Mouse (Mus musculus): ENCODE data around the gene Plcl2. TPM values are rescaled to one million over a fixed set of nuclear protein-coding genes. Genes with fewer than 3 reads are reported as not detected.

Plcl2 gene
- polyA plus RNA-seq, 1 experiment from 2014 or later, result 9.2 TPM

DNA sequence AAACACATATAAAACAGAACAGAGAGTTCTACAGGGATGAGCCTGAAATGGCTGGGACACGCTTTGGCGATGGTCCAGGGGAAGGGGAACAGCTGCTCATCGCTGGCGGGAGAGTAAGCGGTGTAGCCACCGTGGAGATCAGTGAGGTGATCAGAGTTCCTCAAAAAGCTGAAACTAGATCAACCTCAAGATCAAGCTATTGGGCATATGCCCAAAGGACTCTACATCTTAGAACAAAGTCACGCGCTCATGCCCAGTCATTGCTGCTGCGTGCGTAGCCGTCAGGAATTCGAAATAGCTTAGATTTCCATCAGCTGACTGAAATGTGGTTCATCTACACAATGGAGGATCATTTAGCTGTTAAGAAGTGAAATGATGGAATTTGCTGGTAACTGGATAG lies 65.0 kb downstream of the Plcl2 start:
- no peak overlapping the region for H3K4me2 ChIP-seq (ENCODE audit: low read length)
- no peak overlapping the region for H3K4me3 ChIP-seq (ENCODE audit: low read depth, low read length)
- ATAC-seq, result no peak
- no peaks in the 10 kb centered on the region for H3K9me3 ChIP-seq (replicated peaks; ENCODE audit: control insufficient read depth, low read length, poor library complexity, severe bottlenecking)
- H3K36me3 ChIP-seq (ENCODE audit: control insufficient read depth, insufficient read depth, low read length), result no peaks in the 10 kb centered on the region
- H3K4me1 ChIP-seq (ENCODE audit: control insufficient read depth, insufficient read depth, low read length), result no peaks in the 10 kb centered on the region
- no peak overlapping the region for H3K27ac ChIP-seq (ENCODE audit: low read length)
- H3K27me3 ChIP-seq (ENCODE audit: control insufficient read depth, insufficient read depth, low read depth, low read length), result no peaks in the 10 kb centered on the region
- no peak overlapping the region for H3K9ac ChIP-seq (ENCODE audit: low read depth, low read length)
- 87% methylated on average over 12 of the region's 12 CpGs for WGBS

GRCm38 (mm10) chr17:50580416-50580815 lies 71.2 kb downstream of the Plcl2 start:
- no peak overlapping the region for H3K9ac ChIP-seq (ENCODE audit: low read depth, low read length)
- ATAC-seq, result no peak
- no peak overlapping the region for H3K4me2 ChIP-seq (ENCODE audit: low read length)
- no peaks in the 10 kb centered on the region for H3K27me3 ChIP-seq (ENCODE audit: control insufficient read depth, insufficient read depth, low read depth, low read length)
- H3K4me1 ChIP-seq (ENCODE audit: control insufficient read depth, insufficient read depth, low read length), result no peaks in the 10 kb centered on the region
- 91% methylated on average over 3 of the region's 3 CpGs for WGBS
- H3K9me3 ChIP-seq (replicated peaks; ENCODE audit: control insufficient read depth, low read length, poor library complexity, severe bottlenecking), result no peaks in the 10 kb centered on the region
- H3K27ac ChIP-seq (ENCODE audit: low read length), result no peak overlapping the region
- no peak overlapping the region for H3K4me3 ChIP-seq (ENCODE audit: low read depth, low read length)
- no peaks in the 10 kb centered on the region for H3K36me3 ChIP-seq (ENCODE audit: control insufficient read depth, insufficient read depth, low read length)

GRCm38 (mm10) chr17:50586834-50587233 lies 77.6 kb downstream of the Plcl2 start:
- 90% methylated on average over 5 of the region's 5 CpGs for WGBS

GRCm38 (mm10) chr17:50587941-50588340 lies 78.7 kb downstream of the Plcl2 start:
- no peaks in the 10 kb centered on the region for H3K9me3 ChIP-seq (replicated peaks; ENCODE audit: control insufficient read depth, low read length, poor library complexity, severe bottlenecking)
- ATAC-seq, result no peak
- no peaks in the 10 kb centered on the region for H3K27me3 ChIP-seq (ENCODE audit: control insufficient read depth, insufficient read depth, low read depth, low read length)
- no peak overlapping the region for H3K4me2 ChIP-seq (ENCODE audit: low read length)
- H3K4me1 ChIP-seq (ENCODE audit: control insufficient read depth, insufficient read depth, low read length), result no peaks in the 10 kb centered on the region
- H3K27ac ChIP-seq (ENCODE audit: low read length), result no peak overlapping the region
- no peaks in the 10 kb centered on the region for H3K36me3 ChIP-seq (ENCODE audit: control insufficient read depth, insufficient read depth, low read length)
- H3K4me3 ChIP-seq (ENCODE audit: low read depth, low read length), result no peak overlapping the region
- 78% methylated on average over 3 of the region's 3 CpGs for WGBS
- H3K9ac ChIP-seq (ENCODE audit: low read depth, low read length), result no peak overlapping the region

More at GRCm38 (mm10) chr17:50586834-50587233, 77.6 kb downstream of the Plcl2 start:
- Histone ChIP-seq H3K4me1 (ENCODE audit: control insufficient read depth, insufficient read depth, low read length) (no peaks in the 10 kb centered on the region), H3K9ac (ENCODE audit: low read depth, low read length) (no peak overlapping the region), H3K4me2 (ENCODE audit: low read length) (no peak overlapping the region), H3K4me3 (ENCODE audit: low read depth, low read length) (no peak overlapping the region), H3K36me3 (ENCODE audit: control insufficient read depth, insufficient read depth, low read length) (no peaks in the 10 kb centered on the region), H3K9me3 (replicated peaks; ENCODE audit: control insufficient read depth, low read length, poor library complexity, severe bottlenecking) (no peaks in the 10 kb centered on the region), H3K27ac (ENCODE audit: low read length) (no peak overlapping the region), H3K27me3 (ENCODE audit: control insufficient read depth, insufficient read depth, low read depth, low read length) (no peaks in the 10 kb centered on the region)
- ATAC-seq, result no peak

DNA sequence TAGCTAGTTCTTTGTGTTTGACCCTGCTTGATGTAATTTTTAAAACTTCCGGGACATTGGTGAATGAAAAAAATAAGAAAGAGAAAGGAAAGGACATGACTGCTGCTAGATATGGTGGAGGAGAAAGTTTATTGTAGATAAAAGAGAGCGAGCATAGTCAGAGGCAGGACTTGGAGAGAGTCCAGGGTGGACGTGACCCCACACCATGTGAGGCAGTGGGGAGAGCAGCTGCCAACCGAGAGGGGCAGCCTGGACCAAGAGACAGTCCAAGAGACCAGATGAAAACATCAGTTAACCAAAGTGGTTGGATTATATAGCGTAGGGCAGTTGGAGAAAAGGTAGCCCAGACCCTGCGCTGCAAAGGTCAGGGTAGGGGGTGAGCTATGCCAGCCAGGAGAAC lies 91.0 kb downstream of the Plcl2 start:
- no peaks in the 10 kb centered on the region for H3K27me3 ChIP-seq (ENCODE audit: control insufficient read depth, insufficient read depth, low read depth, low read length)
- no peak overlapping the region for H3K4me2 ChIP-seq (ENCODE audit: low read length)
- no peak overlapping the region for H3K9ac ChIP-seq (ENCODE audit: low read depth, low read length)
- H3K27ac ChIP-seq (ENCODE audit: low read length), result no peak overlapping the region
- H3K36me3 ChIP-seq (ENCODE audit: control insufficient read depth, insufficient read depth, low read length), result no peaks in the 10 kb centered on the region
- 80% methylated on average over 6 of the region's 6 CpGs for WGBS
- no peak overlapping the region for H3K4me3 ChIP-seq (ENCODE audit: low read depth, low read length)
- H3K9me3 ChIP-seq (replicated peaks; ENCODE audit: control insufficient read depth, low read length, poor library complexity, severe bottlenecking), result no peaks in the 10 kb centered on the region
- peaks cover 5% of the 10 kb centered on the region; the same call in 1 of the 2 replicates for H3K4me1 ChIP-seq (ENCODE audit: control insufficient read depth, insufficient read depth, low read length)
- ATAC-seq, result no peak

- Histone ChIP-seq H3K27ac (ENCODE audit: low read length) (no peak overlapping the region), H3K27me3 (ENCODE audit: control insufficient read depth, insufficient read depth, low read depth, low read length) (no peaks in the 10 kb centered on the region), H3K4me1 (ENCODE audit: control insufficient read depth, insufficient read depth, low read length) (peaks cover 5% of the 10 kb centered on the region; the same call in 1 of the 2 replicates), H3K9me3 (replicated peaks; ENCODE audit: control insufficient read depth, low read length, poor library complexity, severe bottlenecking) (no peaks in the 10 kb centered on the region), H3K4me3 (ENCODE audit: low read depth, low read length) (no peak overlapping the region), H3K4me2 (ENCODE audit: low read length) (no peak overlapping the region), H3K9ac (ENCODE audit: low read depth, low read length) (no peak overlapping the region), H3K36me3 (ENCODE audit: control insufficient read depth, insufficient read depth, low read length) (no peaks in the 10 kb centered on the region)
- 85% methylated on average over 1 of the region's 1 CpGs for WGBS
- ATAC-seq, result no peak
Measured at GRCm38 (mm10) chr17:50600696-50601095, 91.5 kb downstream of the Plcl2 start.

- no peak overlapping the region for H3K4me2 ChIP-seq (ENCODE audit: low read length)
- WGBS, result 97% methylated on average over 2 of the region's 2 CpGs
- ATAC-seq, result no peak
- no peaks in the 10 kb centered on the region for H3K9me3 ChIP-seq (replicated peaks; ENCODE audit: control insufficient read depth, low read length, poor library complexity, severe bottlenecking)
- H3K27me3 ChIP-seq (ENCODE audit: control insufficient read depth, insufficient read depth, low read depth, low read length), result no peaks in the 10 kb centered on the region
- H3K36me3 ChIP-seq (ENCODE audit: control insufficient read depth, insufficient read depth, low read length), result peaks cover 12% of the 10 kb centered on the region
- no peaks in the 10 kb centered on the region for H3K4me1 ChIP-seq (ENCODE audit: control insufficient read depth, insufficient read depth, low read length)
- no peak overlapping the region for H3K27ac ChIP-seq (ENCODE audit: low read length)
- H3K4me3 ChIP-seq (ENCODE audit: low read depth, low read length), result no peak overlapping the region
- no peak overlapping the region for H3K9ac ChIP-seq (ENCODE audit: low read depth, low read length)
Measured at GRCm38 (mm10) chr17:50606890-50607289, 97.7 kb downstream of the Plcl2 start.

DNA sequence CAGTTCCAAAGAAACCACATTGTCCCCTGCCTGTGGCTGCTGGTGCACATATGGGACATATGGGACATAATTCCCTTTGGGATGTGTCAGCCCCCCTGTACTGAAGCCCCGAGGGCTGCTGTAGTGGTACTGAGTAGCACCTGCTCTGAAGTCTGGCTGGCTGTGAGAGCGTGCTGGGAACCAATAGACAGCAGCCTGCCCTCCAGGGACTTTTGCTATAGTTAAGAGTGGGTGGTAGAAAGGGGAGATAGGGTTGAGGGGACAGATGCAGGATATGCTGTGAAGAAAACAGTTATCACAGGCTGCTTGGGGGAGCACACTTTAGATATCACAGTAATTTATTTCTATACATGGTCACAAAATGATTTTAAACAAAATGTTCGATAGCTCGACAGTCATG lies 100.7 kb downstream of the Plcl2 start:
- WGBS, result 94% methylated on average over 4 of the region's 4 CpGs
- Histone ChIP-seq H3K4me3 (ENCODE audit: low read depth, low read length) (no peak overlapping the region), H3K9me3 (replicated peaks; ENCODE audit: control insufficient read depth, low read length, poor library complexity, severe bottlenecking) (peaks cover 4% of the 10 kb centered on the region; the same call in 1 of the 2 replicates), H3K4me1 (ENCODE audit: control insufficient read depth, insufficient read depth, low read length) (no peaks in the 10 kb centered on the region), H3K4me2 (ENCODE audit: low read length) (no peak overlapping the region), H3K36me3 (ENCODE audit: control insufficient read depth, insufficient read depth, low read length) (peaks cover 26% of the 10 kb centered on the region), H3K27ac (ENCODE audit: low read length) (no peak overlapping the region), H3K27me3 (ENCODE audit: control insufficient read depth, insufficient read depth, low read depth, low read length) (no peaks in the 10 kb centered on the region), H3K9ac (ENCODE audit: low read depth, low read length) (no peak overlapping the region)
- ATAC-seq, result no peak

GRCm38 (mm10) chr17:50620794-50621537 lies 111.8 kb downstream of the Plcl2 start:
- no peak for ATAC-seq
- WGBS, result 94% methylated on average over 7 of the region's 7 CpGs

More at GRCm38 (mm10) chr17:50620794-50621537, 111.8 kb downstream of the Plcl2 start:
- Histone ChIP-seq H3K9ac (ENCODE audit: low read depth, low read length) (no peak overlapping the region), H3K9me3 (replicated peaks; ENCODE audit: control insufficient read depth, low read length, poor library complexity, severe bottlenecking) (no peaks in the 10 kb centered on the region), H3K4me3 (ENCODE audit: low read depth, low read length) (no peak overlapping the region), H3K4me1 (ENCODE audit: control insufficient read depth, insufficient read depth, low read length) (no peaks in the 10 kb centered on the region), H3K36me3 (ENCODE audit: control insufficient read depth, insufficient read depth, low read length) (no peaks in the 10 kb centered on the region), H3K4me2 (ENCODE audit: low read length) (no peak overlapping the region), H3K27ac (ENCODE audit: low read length) (no peak overlapping the region), H3K27me3 (ENCODE audit: control insufficient read depth, insufficient read depth, low read depth, low read length) (no peaks in the 10 kb centered on the region)
